Mouse (Mus musculus) liver, postnatal 0 days (tissue): Measurements from ENCODE around the gene Cdk14.

Source experiments
- CTCF ChIP-seq: sonication (generic); IDR thresholded peaks from 2 replicates; pipeline ENCODE4 v1.5.1; 2016; ENCODE audit warnings: antibody characterized with exemption, low read depth
- EP300 ChIP-seq: IDR thresholded peaks from 2 replicates; pipeline ENCODE4 v1.6.1; 2016; ENCODE audit warnings: antibody characterized with exemption, low read depth, mild to moderate bottlenecking

- TF ChIP-seq CTCF (no peak), EP300 (no peak)
These were observed 174.9 kb downstream of the Cdk14 start for GRCm38 (mm10) chr5:5245182-5245581.
